Mouse (Mus musculus) WW6 (cell line): ENCODE data around the gene Arhgap30.

Experiments
- DNase-seq: peaks from one replicate; pipeline ENCODE4 v3.0.0-alpha.2; 2013; ENCODE audit warnings: low read depth, low spot score

Arhgap30 gene

DNA sequence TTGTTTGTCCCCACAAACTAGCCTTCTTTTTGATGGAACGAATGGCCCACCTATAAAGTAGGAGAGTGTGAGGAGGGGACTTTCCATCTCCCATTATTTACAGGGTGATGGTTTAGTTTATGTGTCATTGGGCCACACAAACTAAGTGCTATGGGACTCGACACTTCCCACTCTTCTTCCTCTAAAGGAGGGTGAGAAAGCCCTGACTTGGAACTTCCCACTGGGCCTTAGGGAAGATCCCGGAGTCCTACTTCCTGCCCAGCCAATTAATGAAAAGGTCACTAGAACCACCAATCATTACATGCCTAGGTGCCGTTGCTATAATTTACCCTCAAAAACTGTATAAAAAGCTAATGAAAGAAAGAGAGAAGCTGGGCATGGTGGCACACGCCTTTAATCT, 43.4 kb downstream of the Arhgap30 start:
- DNase-seq, result no peak

- no peak for DNase-seq
These were observed 46.6 kb downstream of the Arhgap30 start for GRCm38 (mm10) chr1:171435288-171435814.

DNA sequence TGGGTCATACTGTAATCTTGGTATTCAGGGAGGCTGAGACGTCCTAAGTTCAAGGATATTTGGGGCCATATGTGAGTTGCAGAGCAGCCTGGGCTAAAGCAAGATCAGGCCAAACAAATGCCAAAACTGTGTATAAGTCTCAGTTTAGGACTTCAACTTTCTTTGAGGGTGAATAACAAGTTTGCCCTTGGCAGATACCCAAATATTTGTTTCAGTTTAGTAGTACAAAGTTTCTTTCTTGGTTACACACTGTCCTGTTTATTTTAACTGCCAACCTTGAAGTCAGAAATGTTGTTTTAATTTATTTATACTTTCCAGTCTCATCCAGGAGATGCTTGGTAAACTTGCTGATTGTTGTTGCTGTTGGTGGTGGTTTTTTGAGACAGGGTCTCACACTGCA, 47.2 kb downstream of the Arhgap30 start:
- no peak for DNase-seq

- peak; percentile 88 for DNase-seq
These were observed 48.7 kb downstream of the Arhgap30 start, which contains the start of gene F11r for GRCm38 (mm10) chr1:171437264-171438013. Gene F11r, plus strand, starts transcription at chr1:171437535.

GRCm38 (mm10) chr1:171438014-171438670, 49.4 kb downstream of the Arhgap30 start:
- no peak for DNase-seq

GRCm38 (mm10) chr1:171439072-171439471, 50.3 kb downstream of the Arhgap30 start:
- DNase-seq, result no peak

DNA sequence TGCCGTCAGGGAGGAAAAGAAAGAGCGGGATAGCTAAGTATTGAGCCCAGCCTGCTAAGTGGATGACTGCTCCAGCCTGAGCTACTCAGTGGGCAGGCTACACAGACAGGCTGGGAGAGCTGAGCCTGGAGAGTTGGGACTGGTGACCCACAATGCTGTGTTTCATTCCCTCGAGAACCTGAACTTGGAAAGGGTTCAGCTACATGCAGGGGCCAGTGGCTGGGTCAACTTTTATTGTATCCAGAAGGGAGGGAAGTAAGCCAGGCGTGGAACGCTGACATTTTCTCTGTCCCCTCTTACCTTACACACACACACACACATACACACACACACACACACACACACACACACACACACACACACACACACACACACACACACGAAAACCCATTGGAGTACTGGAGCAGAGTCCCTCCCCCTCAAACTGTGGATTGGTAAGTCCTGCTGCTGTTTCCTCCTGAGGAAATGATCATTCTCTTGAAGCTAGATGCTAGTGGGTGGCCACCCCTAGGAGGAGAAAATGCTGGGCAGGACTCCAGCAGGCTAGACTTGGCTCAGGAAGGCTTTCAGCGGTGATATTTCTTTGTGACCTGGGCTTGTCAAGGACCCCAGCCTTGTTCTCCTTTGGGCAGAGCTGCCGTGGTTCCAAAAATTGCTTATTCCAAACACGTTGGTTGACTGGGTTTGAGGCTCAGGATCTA, 51.4 kb downstream of the Arhgap30 start:
- no peak for DNase-seq

DNA sequence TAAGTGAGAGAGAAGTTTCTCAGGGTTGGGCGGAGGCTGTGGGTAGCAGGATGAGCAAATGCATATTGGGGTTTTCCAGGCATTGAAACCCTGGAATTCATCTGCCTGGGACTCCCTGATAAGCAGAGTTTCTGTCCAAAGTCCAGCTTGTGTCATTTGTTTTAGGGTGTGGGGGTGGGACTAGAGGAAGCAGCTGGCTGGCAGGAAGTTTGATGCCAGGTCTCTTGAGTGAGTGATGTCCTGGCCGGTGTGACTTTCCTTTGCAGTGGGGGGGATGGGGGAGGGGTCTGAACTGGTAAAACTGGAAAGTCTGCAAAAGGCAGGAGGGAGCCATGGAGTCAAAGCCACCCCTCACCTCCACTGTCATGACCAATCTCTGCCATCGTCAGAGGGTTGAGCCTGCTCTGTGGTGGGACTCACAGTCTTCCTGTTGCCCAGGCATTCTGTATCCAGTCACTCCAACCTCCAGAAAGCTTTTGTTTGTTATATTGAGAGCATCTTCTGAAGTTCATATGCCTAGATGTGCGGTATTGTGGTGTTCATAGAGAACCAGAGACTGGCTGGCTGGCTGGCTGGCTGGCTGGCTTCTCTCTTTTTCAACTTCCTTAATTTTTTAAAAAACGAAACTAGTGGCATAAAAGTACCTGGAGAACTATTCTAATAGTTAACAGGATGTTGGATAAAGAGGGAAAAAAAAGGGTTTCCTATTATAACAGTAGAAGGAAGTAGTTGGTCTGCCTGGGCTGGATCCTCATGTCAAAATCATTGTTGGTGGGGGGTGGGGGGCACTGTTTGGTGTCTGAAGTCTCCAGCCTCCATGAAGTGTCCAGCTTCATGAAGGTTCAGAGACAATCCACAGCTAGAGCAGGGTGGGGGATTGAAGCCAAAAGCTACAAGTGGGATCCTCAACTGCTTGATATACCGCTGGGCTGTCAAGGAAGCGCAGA, 53.0 kb downstream of the Arhgap30 start:
- no peak for DNase-seq

DNA sequence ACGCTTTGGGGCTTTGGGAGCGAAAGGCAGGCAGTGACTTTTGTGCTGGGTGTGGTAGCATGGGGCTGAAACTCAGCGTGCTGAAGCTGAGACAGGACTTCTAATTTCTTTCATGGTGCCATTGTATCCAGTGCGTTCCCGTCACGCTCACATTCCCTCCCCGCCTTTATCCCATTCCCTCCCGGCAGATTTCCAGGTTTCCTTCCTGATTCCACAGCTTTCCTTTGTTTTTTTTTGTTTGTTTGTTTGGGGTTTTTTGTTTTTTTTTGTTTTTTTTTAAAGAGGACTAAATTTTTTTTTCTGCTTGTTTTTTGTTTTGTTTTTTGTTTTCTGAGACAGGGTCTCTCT, 53.6 kb downstream of the Arhgap30 start:
- no peak for DNase-seq

DNA sequence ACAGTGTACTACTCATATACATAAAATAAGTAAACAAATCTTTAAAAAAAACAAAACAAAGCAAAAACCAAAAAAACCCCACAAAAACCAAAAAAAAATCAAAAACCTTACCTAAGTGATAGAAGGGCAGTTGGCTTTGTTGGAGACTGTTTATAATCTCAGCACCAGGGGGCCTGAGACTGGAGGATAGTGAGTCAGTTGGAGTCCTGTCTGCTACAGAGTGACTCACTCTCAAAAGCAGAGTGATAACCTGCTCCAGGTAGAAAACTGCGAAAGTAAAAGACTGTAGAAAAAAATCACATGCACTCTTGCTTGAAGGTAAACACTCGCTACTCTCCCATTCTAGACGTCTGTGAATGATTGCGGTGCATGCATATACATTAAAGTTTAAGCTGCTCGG, 56.3 kb downstream of the Arhgap30 start:
- no peak for DNase-seq

- no peak for DNase-seq
These were observed 58.1 kb downstream of the Arhgap30 start for GRCm38 (mm10) chr1:171446854-171447253.

- no peak for DNase-seq
These were observed 58.9 kb downstream of the Arhgap30 start for GRCm38 (mm10) chr1:171447692-171448091.

DNA sequence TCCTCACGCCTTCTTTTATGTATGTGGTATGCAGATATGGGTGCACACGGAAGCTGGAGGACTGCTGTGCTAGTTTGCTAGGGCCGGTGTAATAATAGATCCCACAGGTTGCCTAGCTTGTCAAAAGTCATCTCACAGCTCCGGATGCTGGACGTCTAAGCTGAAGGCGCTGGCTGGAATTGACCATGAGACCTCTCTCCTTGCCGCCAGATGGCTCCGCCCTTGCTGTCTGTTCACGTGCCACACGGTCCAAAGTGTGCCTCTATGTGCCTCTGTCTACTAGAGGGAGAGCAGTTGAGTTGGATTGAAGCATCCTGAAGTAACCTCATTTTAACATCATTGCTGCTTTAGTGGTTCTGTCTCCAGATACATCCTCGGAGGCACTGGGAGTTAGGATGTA, 61.3 kb downstream of the Arhgap30 start:
- no peak for DNase-seq

GRCm38 (mm10) chr1:171451001-171451400, 62.2 kb downstream of the Arhgap30 start:
- no peak for DNase-seq

- no peak for DNase-seq
These were observed 63.8 kb downstream of the Arhgap30 start for GRCm38 (mm10) chr1:171452522-171452921.

DNA sequence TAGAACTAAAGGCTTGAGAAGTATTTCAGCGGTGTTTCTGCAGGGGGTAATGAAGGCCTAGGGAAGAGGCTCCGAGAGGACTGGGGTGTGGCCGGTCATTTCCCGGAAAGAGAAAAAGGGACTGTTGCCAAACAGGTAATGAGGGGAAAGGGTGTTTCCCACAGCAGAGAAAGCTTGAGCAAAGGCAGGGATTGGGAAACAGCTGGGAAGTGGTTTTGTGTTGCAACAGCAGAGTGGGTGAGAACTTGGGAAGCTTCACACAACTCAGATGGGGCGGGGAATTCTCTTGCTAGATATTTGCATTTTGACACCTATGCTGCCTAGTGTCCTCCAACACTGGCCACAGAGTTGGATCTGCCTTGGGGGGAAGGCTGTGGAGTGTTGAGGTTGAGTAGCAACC, 64.2 kb downstream of the Arhgap30 start:
- no peak for DNase-seq

DNA sequence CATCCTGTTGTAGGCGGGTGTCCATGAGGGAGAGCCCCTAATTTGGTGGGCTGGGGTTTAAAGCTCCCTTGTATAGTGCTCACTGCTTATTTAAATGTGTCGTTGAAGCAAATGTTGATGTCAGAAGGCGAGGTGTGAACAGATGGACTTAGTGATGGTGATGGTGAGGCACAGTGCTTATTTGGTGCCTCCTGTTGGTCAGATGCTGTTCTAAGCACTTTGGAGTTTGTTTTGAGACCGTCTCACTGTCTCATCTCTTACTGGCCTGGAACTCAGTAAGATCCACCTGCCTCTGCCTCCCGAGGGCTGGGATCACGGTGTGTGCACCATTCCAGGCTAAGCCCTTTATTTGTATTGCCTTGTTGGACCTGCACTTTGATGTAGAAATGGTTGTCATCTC, 66.2 kb downstream of the Arhgap30 start:
- DNase-seq, result no peak

- DNase-seq, result no peak
These were observed 68.8 kb downstream of the Arhgap30 start for GRCm38 (mm10) chr1:171457568-171457967.

DNA sequence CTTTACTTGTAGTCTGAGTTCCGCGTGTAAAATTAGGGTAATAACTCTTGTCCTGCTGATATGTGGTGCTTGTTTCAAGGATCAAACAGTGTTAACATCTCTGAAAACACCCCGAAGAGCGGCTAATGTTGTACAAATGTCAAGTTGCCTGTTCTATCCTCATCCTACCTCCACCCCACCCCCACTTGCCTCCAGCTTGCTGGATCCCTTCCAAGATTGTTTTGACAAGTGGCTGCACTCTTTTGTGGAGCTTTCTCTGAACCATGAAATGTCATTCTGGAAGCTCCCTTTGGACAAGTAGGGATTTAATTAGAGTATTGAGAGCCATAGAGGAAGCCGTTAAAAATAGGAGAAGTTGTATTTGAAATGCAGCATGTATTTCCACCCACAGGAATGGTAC, 71.0 kb downstream of the Arhgap30 start:
- DNase-seq, result no peak
